Mouse (Mus musculus): ENCODE data around the gene Gm28729. TPM values are rescaled to one million over a fixed set of nuclear protein-coding genes. Genes with fewer than 3 reads are reported as not detected.

The Gm28729 gene
- polyA plus RNA-seq (2015; fragmentation: Nextera tagmentation; extraction: Ambion mirVana) = 0.39 and 0.65 TPM in 2 replicates

DNA sequence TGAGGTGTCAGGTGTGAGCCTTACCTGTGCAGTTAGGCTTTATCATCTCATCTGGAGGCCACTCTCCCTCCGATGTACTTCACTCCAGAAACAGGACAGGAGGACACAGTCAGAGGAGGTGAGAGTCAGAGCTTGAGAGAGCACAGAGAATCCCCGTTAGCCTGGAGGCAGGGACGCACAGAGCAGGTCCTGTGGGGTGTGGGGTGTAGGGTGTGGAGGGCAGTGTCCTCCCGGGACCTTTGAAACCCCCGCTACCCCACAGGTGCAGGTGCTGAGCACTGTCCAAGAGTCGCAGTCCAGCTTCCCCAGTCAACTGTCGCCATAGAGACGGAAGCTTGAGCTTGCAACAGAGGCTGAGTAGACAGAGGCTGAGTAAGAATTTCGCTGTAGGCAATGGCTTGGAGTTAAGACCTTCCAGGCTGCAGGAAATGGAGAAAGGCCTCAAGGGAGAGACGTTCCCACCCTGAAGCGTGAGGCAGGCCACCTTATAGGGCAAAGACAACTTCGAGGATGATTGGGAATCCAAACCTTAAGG, at the start of gene Gm28729:
Gm28729 (minus strand) TSS at position 293 of the 535 bp plus-strand sequence.
- Histone ChIP-seq H3K4me2 (no peak within 1 kb of the TSS), H3K9ac (no peak within 1 kb of the TSS), H3K27ac (no peak within 1 kb of the TSS), H3K36me3 (no peaks in the 10 kb centered on the region), H3K9me3 (no peaks in the 10 kb centered on the region), H3K4me3 (no peak within 1 kb of the TSS), H3K4me1 (peaks cover 3% of the 10 kb centered on the region), H3K27me3 (no peaks in the 10 kb centered on the region)
- WGBS = 43% methylated on average over 12 of the region's 12 CpGs
- 0 out of 2 replicates have a peak, but pooled peaks have one; percentile 35 for ATAC-seq (ENCODE audit: borderline replicate concordance, extremely low read depth, low FRiP score, low TSS enrichment)

DNA sequence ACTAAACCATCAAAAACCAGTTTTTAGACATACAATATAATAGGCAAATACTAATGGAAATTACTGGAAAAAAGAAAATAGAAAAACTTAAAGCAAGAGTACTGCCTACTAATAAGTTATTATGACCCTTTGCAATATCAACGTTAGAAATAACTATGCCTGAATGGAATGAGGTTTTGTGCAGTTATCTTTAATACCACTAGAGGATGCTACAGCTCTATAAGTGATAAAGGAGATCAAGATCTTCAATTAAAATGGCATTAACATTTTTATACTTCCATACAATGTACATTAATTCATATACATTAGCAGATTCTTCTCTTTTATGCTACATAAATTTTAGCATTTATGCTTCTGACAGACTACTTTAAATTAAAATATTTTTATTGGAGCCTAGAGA, 48.2 kb upstream of the Gm28729 start:
- Histone ChIP-seq H3K9me3 (no peaks in the 10 kb centered on the region), H3K4me2 (no peak overlapping the region), H3K4me3 (no peak overlapping the region), H3K36me3 (peaks cover 21% of the 10 kb centered on the region; the same call in 1 of the 2 replicates), H3K9ac (no peak overlapping the region), H3K27me3 (no peaks in the 10 kb centered on the region), H3K4me1 (no peaks in the 10 kb centered on the region), H3K27ac (no peak overlapping the region)
- 6% methylated on average over 1 of the region's 1 CpGs for WGBS
- ATAC-seq (ENCODE audit: borderline replicate concordance, extremely low read depth, low FRiP score, low TSS enrichment) = no peak

DNA sequence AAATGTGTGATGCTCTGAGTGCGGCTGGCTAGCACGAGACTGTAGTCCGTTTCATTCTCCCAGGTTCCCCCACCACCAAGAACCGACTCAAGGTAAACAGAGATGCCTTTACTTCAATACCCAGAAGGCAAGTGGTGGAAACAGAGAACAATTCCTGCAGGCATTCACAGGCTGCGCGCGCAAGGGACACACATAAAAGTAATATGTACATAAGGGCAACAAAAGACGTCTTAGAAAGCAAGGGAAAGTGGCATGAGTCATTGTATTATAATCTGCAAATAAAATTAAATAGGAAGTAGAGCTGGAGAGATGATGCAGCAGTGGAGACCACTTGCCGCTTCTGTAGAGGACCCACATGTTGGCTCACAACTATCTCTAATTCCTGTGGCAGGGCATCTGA, 47.7 kb upstream of the Gm28729 start:
- peaks cover 22% of the 10 kb centered on the region; the same call in 1 of the 2 replicates for H3K36me3 ChIP-seq
- no peak overlapping the region for H3K4me2 ChIP-seq
- no peaks in the 10 kb centered on the region for H3K9me3 ChIP-seq
- no peaks in the 10 kb centered on the region for H3K27me3 ChIP-seq
- WGBS = 80% methylated on average over 9 of the region's 9 CpGs
- H3K4me3 ChIP-seq = no peak overlapping the region
- no peak overlapping the region for H3K9ac ChIP-seq
- ATAC-seq (ENCODE audit: borderline replicate concordance, extremely low read depth, low FRiP score, low TSS enrichment) = no peak
- no peak overlapping the region for H3K27ac ChIP-seq
- no peaks in the 10 kb centered on the region for H3K4me1 ChIP-seq

DNA sequence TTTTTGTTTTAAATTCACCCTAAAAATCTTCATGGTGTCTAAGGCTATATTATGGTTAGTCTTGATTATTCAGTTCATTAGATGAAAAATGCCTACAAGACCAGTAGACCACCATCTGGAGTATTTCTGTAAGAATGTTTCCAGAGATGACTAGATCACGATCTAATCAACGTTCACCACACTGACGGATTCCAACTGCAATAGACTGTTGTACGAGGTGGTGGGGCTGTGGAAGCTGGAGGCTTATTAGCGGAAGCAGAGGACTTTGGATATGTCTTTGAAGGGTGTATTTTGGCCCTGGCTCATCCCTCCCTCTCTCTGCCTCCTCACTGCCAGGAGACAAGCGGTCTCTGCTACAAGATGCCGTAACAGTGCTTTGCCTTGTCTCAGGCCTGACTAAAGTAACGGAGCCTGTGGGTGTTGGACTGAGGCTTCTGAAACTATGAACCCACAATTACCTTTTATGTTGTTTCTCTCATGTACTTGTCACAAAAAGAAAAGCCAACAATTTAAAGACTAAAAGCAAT, 41.5 kb upstream of the Gm28729 start:
- Histone ChIP-seq H3K4me2 (no peak overlapping the region), H3K36me3 (peaks cover 30% of the 10 kb centered on the region), H3K9me3 (no peaks in the 10 kb centered on the region), H3K27ac (no peak overlapping the region), H3K4me3 (no peak overlapping the region), H3K27me3 (no peaks in the 10 kb centered on the region), H3K4me1 (no peaks in the 10 kb centered on the region), H3K9ac (no peak overlapping the region)
- ATAC-seq (ENCODE audit: borderline replicate concordance, extremely low read depth, low FRiP score, low TSS enrichment) = no peak
- 70% methylated on average over 8 of the region's 8 CpGs for WGBS

DNA sequence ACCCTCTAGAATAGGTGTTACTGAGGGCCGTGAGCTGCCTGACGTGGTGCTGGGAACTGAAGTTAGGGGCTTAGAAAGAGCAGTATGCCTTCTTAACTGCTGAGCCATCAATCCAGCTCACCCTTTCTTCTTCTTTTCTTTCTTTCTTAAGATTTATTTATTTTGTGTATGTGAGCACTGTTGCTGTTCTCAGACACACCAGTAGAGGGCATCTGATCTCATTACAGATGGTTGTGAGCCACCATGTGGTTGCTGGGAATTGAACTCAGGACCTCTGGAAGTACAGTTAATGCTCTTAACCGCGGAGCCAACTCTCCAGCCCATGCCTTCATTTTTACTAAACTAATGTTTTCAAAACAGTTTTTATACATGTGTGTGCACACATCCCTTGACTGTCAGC, 38.4 kb upstream of the Gm28729 start:
- H3K4me2 ChIP-seq = no peak overlapping the region
- H3K36me3 ChIP-seq = peaks cover 39% of the 10 kb centered on the region
- no peak overlapping the region for H3K9ac ChIP-seq
- no peak for ATAC-seq (ENCODE audit: borderline replicate concordance, extremely low read depth, low FRiP score, low TSS enrichment)
- H3K27me3 ChIP-seq = no peaks in the 10 kb centered on the region
- no peaks in the 10 kb centered on the region for H3K4me1 ChIP-seq
- no peak overlapping the region for H3K27ac ChIP-seq
- H3K4me3 ChIP-seq = no peak overlapping the region
- H3K9me3 ChIP-seq = no peaks in the 10 kb centered on the region
- WGBS = 96% methylated on average over 4 of the region's 4 CpGs

DNA sequence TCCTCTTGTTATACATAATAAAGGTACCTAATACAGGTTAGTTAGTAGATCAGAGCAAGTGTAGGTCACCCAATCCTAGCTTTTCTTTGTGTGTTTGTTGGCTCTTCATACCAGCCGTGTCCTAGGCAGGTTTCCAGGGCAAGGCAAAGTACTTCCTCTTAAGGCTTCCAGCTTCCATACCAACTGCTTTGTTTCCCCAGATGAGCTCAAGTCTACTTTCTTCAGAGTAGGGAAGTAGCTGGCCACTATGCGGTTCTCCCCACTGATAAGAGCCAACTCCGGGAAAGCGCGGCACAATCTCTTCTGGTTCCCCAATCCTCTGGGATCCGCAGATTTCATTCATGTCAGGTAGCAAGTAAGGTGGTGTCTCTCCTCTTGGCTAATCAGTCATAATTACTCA, 34.1 kb upstream of the Gm28729 start:
- Histone ChIP-seq H3K4me3 (no peak overlapping the region), H3K9me3 (no peaks in the 10 kb centered on the region), H3K4me2 (no peak overlapping the region), H3K27me3 (no peaks in the 10 kb centered on the region), H3K36me3 (peaks cover 29% of the 10 kb centered on the region), H3K27ac (no peak overlapping the region), H3K4me1 (no peaks in the 10 kb centered on the region), H3K9ac (no peak overlapping the region)
- ATAC-seq (ENCODE audit: borderline replicate concordance, extremely low read depth, low FRiP score, low TSS enrichment) = no peak
- WGBS = 90% methylated on average over 6 of the region's 6 CpGs

DNA sequence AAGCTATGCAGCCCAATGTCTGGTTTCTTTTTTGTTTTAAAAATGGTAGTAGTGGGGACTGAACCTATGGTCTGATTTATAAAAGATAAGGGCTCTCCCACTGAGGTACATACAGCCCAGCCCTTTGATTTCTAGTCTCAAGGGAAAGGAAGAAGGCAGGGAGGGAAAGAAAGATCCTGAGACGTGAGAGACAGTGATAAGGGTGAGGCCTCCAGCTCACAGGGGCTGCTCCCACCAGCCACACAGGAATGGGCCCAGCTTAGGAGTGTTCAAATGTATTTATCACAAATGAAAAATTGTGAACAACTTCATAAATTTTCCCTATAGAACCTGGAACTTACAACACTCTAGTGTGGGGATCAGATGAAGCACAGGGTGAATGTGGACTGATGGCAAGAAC, 33.5 kb upstream of the Gm28729 start:
- H3K4me3 ChIP-seq = no peak overlapping the region
- no peak overlapping the region for H3K27ac ChIP-seq
- H3K27me3 ChIP-seq = no peaks in the 10 kb centered on the region
- ATAC-seq (ENCODE audit: borderline replicate concordance, extremely low read depth, low FRiP score, low TSS enrichment) = no peak
- H3K36me3 ChIP-seq = peaks cover 25% of the 10 kb centered on the region
- no peak overlapping the region for H3K9ac ChIP-seq
- no peaks in the 10 kb centered on the region for H3K9me3 ChIP-seq
- 77% methylated on average over 1 of the region's 1 CpGs for WGBS
- no peaks in the 10 kb centered on the region for H3K4me1 ChIP-seq
- H3K4me2 ChIP-seq = no peak overlapping the region

DNA sequence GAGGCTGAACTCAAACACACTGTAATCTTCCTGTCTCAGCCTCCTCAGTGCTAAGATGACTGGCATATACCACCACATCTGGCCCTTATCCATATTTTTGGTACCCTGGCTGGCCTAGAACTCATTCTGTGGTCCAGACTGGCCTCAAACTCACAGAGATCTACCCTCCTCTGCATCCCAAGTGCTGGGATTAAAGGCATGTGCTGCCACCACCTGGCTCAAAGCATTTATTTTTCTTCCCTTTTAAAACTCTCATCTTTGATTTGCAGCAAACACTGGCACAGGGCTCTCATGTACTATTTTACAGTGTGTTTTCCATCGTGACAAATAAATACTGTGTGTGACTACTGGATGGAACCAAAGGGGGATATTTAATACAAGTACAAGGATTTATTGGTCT, 29.0 kb upstream of the Gm28729 start:
- no peak overlapping the region for H3K4me2 ChIP-seq
- peaks cover 26% of the 10 kb centered on the region for H3K36me3 ChIP-seq
- no peaks in the 10 kb centered on the region for H3K4me1 ChIP-seq
- H3K4me3 ChIP-seq = no peak overlapping the region
- no peaks in the 10 kb centered on the region for H3K27me3 ChIP-seq
- no peaks in the 10 kb centered on the region for H3K9me3 ChIP-seq
- no peak for ATAC-seq (ENCODE audit: borderline replicate concordance, extremely low read depth, low FRiP score, low TSS enrichment)
- 78% methylated on average over 1 of the region's 1 CpGs for WGBS
- no peak overlapping the region for H3K9ac ChIP-seq
- H3K27ac ChIP-seq = no peak overlapping the region

DNA sequence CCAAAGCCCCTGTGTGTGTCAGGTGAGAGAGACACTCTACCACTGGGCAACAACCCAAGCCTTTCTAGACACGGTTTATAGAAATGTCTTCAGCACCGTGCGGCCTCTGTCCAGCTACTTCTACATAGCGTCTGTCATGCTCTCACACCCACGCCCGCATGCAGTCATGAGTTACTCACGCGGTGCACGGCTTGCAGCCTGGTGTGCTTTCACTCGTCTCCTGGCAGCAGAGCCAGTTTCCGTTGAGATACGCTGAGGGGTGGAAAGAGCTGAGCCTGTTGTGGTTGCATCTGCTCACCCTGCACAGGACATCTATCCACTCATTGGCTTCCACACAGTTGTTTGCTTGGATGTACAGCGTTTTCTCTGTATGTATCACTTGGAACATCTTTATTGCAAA, 20.3 kb upstream of the Gm28729 start:
- Histone ChIP-seq H3K27ac (no peak overlapping the region), H3K9me3 (no peaks in the 10 kb centered on the region), H3K4me3 (no peak overlapping the region), H3K4me1 (peaks cover 4% of the 10 kb centered on the region; the same call in 1 of the 2 replicates), H3K9ac (no peak overlapping the region), H3K4me2 (no peak overlapping the region), H3K27me3 (no peaks in the 10 kb centered on the region), H3K36me3 (peaks cover 26% of the 10 kb centered on the region)
- WGBS = 89% methylated on average over 13 of the region's 13 CpGs
- no peak for ATAC-seq (ENCODE audit: borderline replicate concordance, extremely low read depth, low FRiP score, low TSS enrichment)

DNA sequence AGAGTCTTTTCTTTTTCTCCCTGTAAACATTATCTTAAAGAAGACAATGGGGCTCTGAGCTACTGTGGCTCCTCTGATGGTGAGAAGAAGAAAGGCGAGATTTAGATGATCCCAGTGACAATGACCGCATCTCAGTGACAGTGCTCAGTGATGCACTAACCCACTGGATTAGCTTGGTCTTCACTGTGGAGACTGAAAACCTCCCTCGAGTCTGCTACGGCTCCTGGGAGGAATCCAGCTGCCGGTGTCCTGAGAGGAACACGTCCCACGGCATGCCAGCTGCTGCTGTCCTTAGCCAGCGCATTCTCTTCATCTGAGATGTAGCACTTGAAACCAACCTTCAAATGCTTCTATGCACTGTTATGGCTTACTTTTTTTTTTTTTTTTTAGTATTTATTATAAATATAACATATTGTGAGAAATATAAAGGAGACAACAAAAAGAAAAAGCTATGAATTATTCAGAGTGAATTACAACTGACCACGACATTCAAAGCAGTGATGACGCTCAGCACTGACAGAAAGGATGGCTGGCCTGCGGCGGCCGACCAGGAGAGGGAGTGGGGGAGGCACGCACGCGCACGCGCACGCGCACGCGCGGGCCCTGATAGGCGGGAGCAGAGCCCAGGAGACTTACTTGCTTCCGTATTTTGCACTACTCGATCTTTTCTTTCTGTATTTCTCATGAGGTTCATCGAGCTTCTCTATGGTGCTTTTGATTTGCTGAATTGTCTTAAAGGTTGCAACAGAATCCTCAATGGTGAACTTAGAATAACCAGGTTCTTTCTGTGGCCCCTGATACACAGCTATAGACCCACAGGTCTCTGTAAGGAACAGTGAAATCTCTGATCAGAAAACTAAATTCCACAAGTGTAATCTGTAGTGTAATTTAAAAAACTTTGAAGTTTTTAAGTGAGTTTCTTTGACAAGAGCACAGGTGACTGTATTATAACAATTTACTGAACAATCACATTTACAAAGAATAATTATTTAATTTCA, 18.9 kb upstream of the Gm28729 start:
- no peak overlapping the region for H3K27ac ChIP-seq
- H3K36me3 ChIP-seq = peaks cover 23% of the 10 kb centered on the region
- WGBS = 26% methylated on average over 27 of the region's 27 CpGs
- H3K9me3 ChIP-seq = no peaks in the 10 kb centered on the region
- no peaks in the 10 kb centered on the region for H3K27me3 ChIP-seq
- peak; percentile 75; the same call in 1 of the 2 replicates for ATAC-seq (ENCODE audit: borderline replicate concordance, extremely low read depth, low FRiP score, low TSS enrichment)
- H3K9ac ChIP-seq = 0 out of 2 replicates have a peak overlapping the region, but pooled peaks have one; percentile 18
- H3K4me3 ChIP-seq = 0 out of 2 replicates have a peak overlapping the region, but pooled peaks have one; percentile 17
- peak overlapping the region; percentile 39 for H3K4me2 ChIP-seq
- peaks cover 5% of the 10 kb centered on the region; the same call in 1 of the 2 replicates for H3K4me1 ChIP-seq

DNA sequence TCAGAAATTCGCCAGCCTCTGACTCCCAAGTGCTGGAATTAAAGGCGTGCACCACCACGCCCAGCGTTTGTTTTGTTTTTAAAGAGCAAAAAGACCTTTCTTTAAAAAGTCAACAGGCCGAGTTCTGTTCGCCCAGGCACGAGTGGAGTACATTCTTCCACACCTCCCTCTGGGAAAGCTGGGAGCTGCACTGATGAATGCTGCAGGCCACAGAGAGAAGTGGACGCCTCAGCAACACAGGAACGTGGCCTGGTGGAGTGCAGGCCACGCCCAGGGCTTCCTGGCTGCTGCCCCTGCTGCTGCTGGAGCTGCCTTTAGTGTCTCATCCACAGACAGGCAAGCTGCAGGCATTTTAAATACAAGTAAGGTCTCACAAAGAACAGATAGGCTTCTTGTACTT, 13.9 kb upstream of the Gm28729 start:
- Histone ChIP-seq H3K4me1 (peaks cover 20% of the 10 kb centered on the region), H3K4me3 (no peak overlapping the region), H3K9me3 (no peaks in the 10 kb centered on the region), H3K27me3 (no peaks in the 10 kb centered on the region), H3K27ac (0 out of 2 replicates have a peak overlapping the region, but pooled peaks have one; percentile 29), H3K4me2 (no peak overlapping the region), H3K9ac (no peak overlapping the region), H3K36me3 (peaks cover 11% of the 10 kb centered on the region)
- 33% methylated on average over 10 of the region's 10 CpGs for WGBS
- no peak for ATAC-seq (ENCODE audit: borderline replicate concordance, extremely low read depth, low FRiP score, low TSS enrichment)

DNA sequence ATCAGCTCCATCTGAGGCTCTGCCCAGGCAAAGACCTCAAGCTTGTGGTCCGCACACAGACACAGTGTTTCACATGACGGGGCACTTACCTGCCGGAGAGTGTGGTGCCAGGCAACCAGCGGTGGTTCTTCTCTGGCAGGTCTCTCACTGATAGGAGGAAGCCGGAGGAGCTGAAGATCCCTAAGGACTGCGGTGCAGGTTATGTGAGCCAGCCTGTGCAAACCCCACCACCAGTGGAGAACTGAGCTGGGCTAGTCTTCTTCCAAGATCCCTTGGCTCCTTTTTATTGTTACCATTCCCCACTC, 12.5 kb upstream of the Gm28729 start:
- Histone ChIP-seq H3K9ac (no peak overlapping the region), H3K27me3 (no peaks in the 10 kb centered on the region), H3K9me3 (no peaks in the 10 kb centered on the region), H3K4me1 (peaks cover 32% of the 10 kb centered on the region), H3K4me3 (no peak overlapping the region; the same call in 1 of the 2 replicates), H3K4me2 (peak overlapping the region; percentile 77), H3K27ac (no peak overlapping the region), H3K36me3 (peaks cover 8% of the 10 kb centered on the region)
- 0 out of 2 replicates have a peak, but pooled peaks have one; percentile 9 for ATAC-seq (ENCODE audit: borderline replicate concordance, extremely low read depth, low FRiP score, low TSS enrichment)
- WGBS = 90% methylated on average over 6 of the region's 6 CpGs
